Mouse (Mus musculus): ENCODE results near the gene Mpv17l. TPM values are rescaled to one million over a fixed set of nuclear protein-coding genes. Genes with fewer than 3 reads are reported as not detected.
"Not testable (repeated sequence)": the region's sequence is repeated elsewhere in the genome, so short reads cannot be mapped to it uniquely, and the experiment has no call there.

Gene Mpv17l
- total and polyA plus RNA-seq, 2 experiments from 2014 or later = 48.4 to 48.6 TPM

DNA sequence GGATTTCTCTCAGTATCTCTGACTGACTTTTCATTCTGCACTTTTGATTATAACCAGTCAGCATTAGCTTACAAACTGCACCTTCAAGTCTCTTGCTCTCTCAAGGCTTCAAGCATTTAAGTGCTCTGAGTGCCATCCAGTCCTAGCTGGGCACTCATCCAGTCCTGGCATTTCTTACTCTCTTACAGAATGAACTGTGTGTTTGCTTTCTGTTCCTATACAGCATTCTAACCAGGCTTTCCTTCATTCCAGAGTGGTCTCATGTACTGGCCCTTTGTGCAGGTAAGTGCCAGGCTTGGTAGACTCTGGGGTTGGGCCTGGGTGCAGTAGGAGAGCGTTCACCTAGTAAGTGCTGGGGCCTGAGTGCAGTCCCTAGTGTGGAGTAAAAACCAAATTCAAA, 43.3 kb downstream of the Mpv17l start:
- no peaks in the 10 kb centered on the region for H3K27me3 ChIP-seq (ENCODE audit: insufficient read depth, low read length)
- no peak for DNase-seq (ENCODE audit: low spot score)
- H3K4me1 ChIP-seq (ENCODE audit: insufficient read depth, low read length) = 0 out of 2 replicates have a peak, but pooled peaks cover 4% of the 10 kb centered on the region
- no peaks in the 10 kb centered on the region for H3K9me3 ChIP-seq (ENCODE audit: low read length)
- no peak overlapping the region for H3K4me3 ChIP-seq (ENCODE audit: low read length)
- no peak for TF ChIP-seq CTCF (IDR thresholded peaks at IDR 0.05; ENCODE audit: low read depth)
- no peaks in the 10 kb centered on the region for H3K36me3 ChIP-seq (ENCODE audit: insufficient read depth, low read length)
- H3K9ac ChIP-seq (replicated peaks; ENCODE audit: low read length) = no peak overlapping the region
- 81% methylated on average over 1 of the region's 1 CpGs for WGBS
- no peak overlapping the region for H3K4me2 ChIP-seq (ENCODE audit: low read depth, low read length)
- no peak overlapping the region for H3K27ac ChIP-seq
- no peak for ATAC-seq

DNA sequence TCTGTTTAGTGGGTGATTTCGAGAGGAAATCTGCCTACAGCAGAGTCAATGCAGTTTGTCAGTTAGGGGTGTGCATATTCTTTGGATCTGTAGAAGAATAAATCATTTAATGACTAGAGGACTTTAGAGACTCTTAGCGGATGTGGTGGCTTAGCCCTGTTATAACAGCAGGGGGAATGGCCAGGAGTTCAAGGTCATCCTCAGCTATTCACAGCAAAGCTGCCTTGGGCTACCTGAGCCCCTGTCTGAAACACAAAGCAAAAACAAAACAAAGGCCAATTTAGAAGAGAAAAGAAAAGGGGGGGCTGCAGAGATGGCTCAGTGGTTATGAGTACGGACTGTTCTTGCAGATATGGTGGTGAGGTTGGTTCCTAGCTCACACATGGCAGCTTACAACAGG, 48.3 kb downstream of the Mpv17l start:
- Histone ChIP-seq H3K9me3 (ENCODE audit: low read length) (no peaks in the 10 kb centered on the region), H3K36me3 (ENCODE audit: insufficient read depth, low read length) (no peaks in the 10 kb centered on the region), H3K4me2 (ENCODE audit: low read depth, low read length) (no peak overlapping the region), H3K4me1 (ENCODE audit: insufficient read depth, low read length) (no peaks in the 10 kb centered on the region), H3K27me3 (ENCODE audit: insufficient read depth, low read length) (no peaks in the 10 kb centered on the region), H3K9ac (replicated peaks; ENCODE audit: low read length) (no peak overlapping the region), H3K27ac (no peak overlapping the region), H3K4me3 (ENCODE audit: low read length) (no peak overlapping the region)
- 71% methylated on average over 3 of the region's 3 CpGs for WGBS
- no peak for ATAC-seq
- no peak for DNase-seq (ENCODE audit: low spot score)
- no peak for TF ChIP-seq CTCF (IDR thresholded peaks at IDR 0.05; ENCODE audit: low read depth)

GRCm38 (mm10) chr16:13962053-13962452, 59.1 kb downstream of the Mpv17l start:
- TF ChIP-seq CTCF (IDR thresholded peaks at IDR 0.05; ENCODE audit: low read depth) = no peak
- Histone ChIP-seq H3K9me3 (ENCODE audit: low read length) (no peaks in the 10 kb centered on the region), H3K4me2 (ENCODE audit: low read depth, low read length) (no peak overlapping the region), H3K27me3 (ENCODE audit: insufficient read depth, low read length) (no peaks in the 10 kb centered on the region), H3K4me3 (ENCODE audit: low read length) (no peak overlapping the region), H3K27ac (no peak overlapping the region), H3K36me3 (ENCODE audit: insufficient read depth, low read length) (no peaks in the 10 kb centered on the region), H3K4me1 (ENCODE audit: insufficient read depth, low read length) (no peaks in the 10 kb centered on the region), H3K9ac (replicated peaks; ENCODE audit: low read length) (no peak overlapping the region)
- DNase-seq (ENCODE audit: low spot score) (no peak), ATAC-seq (no peak)
- WGBS = 18% methylated on average over 1 of the region's 1 CpGs

GRCm38 (mm10) chr16:13969096-13969495, 66.1 kb downstream of the Mpv17l start:
- no peaks in the 10 kb centered on the region for H3K4me1 ChIP-seq (ENCODE audit: insufficient read depth, low read length)
- no peak overlapping the region for H3K4me2 ChIP-seq (ENCODE audit: low read depth, low read length)
- ATAC-seq (no peak), DNase-seq (ENCODE audit: low spot score) (no peak)
- H3K27ac ChIP-seq = no peak overlapping the region
- no peaks in the 10 kb centered on the region for H3K36me3 ChIP-seq (ENCODE audit: insufficient read depth, low read length)
- no peak overlapping the region for H3K4me3 ChIP-seq (ENCODE audit: low read length)
- WGBS = 83% methylated on average over 1 of the region's 1 CpGs
- TF ChIP-seq CTCF (IDR thresholded peaks at IDR 0.05; ENCODE audit: low read depth) = no peak
- no peaks in the 10 kb centered on the region for H3K9me3 ChIP-seq (ENCODE audit: low read length)
- no peak overlapping the region for H3K9ac ChIP-seq (replicated peaks; ENCODE audit: low read length)
- H3K27me3 ChIP-seq (ENCODE audit: insufficient read depth, low read length) = no peaks in the 10 kb centered on the region

DNA sequence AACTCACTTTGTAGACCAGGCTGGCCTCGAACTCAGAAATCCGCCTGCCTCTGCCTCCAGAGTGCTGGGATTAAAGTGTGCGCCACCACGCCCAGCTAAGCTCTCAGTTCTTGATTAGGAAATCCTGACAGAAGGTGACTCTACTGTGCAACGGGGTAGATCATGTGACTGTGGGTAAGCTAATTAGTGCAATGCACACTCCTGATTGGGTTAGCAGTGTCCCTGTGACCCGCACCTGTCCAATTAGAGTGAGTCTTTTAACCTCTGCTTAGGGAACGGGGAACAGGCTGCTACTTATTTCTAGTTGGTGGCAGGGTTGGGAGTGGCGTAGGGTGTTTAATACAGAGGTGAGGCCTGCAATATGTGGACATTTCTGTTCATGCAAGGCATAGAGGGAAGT, 69.1 kb downstream of the Mpv17l start:
- no peak for DNase-seq (ENCODE audit: low spot score)
- H3K36me3 ChIP-seq (ENCODE audit: insufficient read depth, low read length) = no peaks in the 10 kb centered on the region
- H3K27me3 ChIP-seq (ENCODE audit: insufficient read depth, low read length) = no peaks in the 10 kb centered on the region
- no peak overlapping the region for H3K27ac ChIP-seq
- H3K4me3 ChIP-seq (ENCODE audit: low read length) = no peak overlapping the region
- H3K9ac ChIP-seq (replicated peaks; ENCODE audit: low read length) = no peak overlapping the region
- no peaks in the 10 kb centered on the region for H3K9me3 ChIP-seq (ENCODE audit: low read length)
- no peak overlapping the region for H3K4me2 ChIP-seq (ENCODE audit: low read depth, low read length)
- 95% methylated on average over 8 of the region's 8 CpGs for WGBS
- no peak for TF ChIP-seq CTCF (IDR thresholded peaks at IDR 0.05; ENCODE audit: low read depth)
- no peaks in the 10 kb centered on the region for H3K4me1 ChIP-seq (ENCODE audit: insufficient read depth, low read length)
- ATAC-seq = no peak

DNA sequence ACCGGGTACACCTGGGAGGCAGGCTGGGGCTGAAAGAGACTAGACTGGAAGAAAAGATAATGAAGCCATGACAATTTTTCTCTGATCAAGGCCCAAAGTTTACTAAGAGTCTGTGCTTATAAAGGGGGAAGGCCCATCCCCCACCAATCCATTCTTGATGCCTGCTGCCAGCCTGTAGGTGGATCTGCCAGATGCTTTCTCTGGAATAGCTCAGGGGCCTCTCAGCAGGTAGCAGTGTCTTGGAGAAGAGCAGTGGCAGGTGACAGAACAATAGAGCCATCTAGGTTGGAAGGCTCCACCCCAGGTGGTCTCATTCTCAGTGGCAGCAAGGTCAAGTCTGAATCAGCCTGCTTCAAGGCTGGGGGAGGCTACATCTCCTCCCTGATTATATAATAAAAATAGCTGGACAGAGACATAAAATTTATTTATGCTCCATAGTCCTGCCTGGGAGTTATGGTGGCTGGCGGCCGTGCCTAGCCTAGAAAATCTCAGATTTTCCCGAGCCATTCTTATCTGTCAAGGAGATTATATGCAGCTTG, 73.5 kb downstream of the Mpv17l start:
- H3K9me3 ChIP-seq (ENCODE audit: low read length); H3K4me1 ChIP-seq (ENCODE audit: insufficient read depth, low read length); H3K36me3 ChIP-seq (ENCODE audit: insufficient read depth, low read length); H3K4me3 ChIP-seq (ENCODE audit: low read length); H3K4me2 ChIP-seq (ENCODE audit: low read depth, low read length); H3K27me3 ChIP-seq (ENCODE audit: insufficient read depth, low read length); H3K9ac ChIP-seq (replicated peaks; ENCODE audit: low read length); ATAC-seq; DNase-seq (ENCODE audit: low spot score); H3K27ac ChIP-seq: not testable (repeated sequence)
- 88% methylated on average over 4 of the region's 4 CpGs for WGBS

- not testable (repeated sequence) for H3K9ac ChIP-seq (replicated peaks; ENCODE audit: low read length); H3K4me3 ChIP-seq (ENCODE audit: low read length)
- WGBS = 50% methylated on average over 1 of the region's 1 CpGs
Observed at GRCm38 (mm10) chr16:13977026-13977425, 74.1 kb downstream of the Mpv17l start.

DNA sequence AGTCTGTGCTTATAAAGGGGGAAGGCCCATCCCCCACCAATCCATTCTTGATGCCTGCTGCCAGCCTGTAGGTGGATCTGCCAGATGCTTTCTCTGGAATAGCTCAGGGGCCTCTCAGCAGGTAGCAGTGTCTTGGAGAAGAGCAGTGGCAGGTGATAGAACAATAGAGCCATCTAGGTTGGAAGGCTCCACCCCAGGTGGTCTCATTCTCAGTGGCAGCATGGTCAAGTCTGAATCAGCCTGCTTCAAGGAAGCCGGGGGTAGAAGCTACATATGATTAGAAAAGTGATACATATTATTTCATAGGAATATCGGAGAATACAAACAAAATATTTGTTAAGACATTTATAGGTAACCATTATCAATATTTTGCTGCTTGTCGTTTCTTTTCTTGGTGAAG, 78.8 kb downstream of the Mpv17l start:
- not testable (repeated sequence) for H3K36me3 ChIP-seq (ENCODE audit: insufficient read depth, low read length); H3K9me3 ChIP-seq (ENCODE audit: low read length); H3K9ac ChIP-seq (replicated peaks; ENCODE audit: low read length); H3K27ac ChIP-seq; H3K27me3 ChIP-seq (ENCODE audit: insufficient read depth, low read length); ATAC-seq; DNase-seq (ENCODE audit: low spot score); H3K4me1 ChIP-seq (ENCODE audit: insufficient read depth, low read length); H3K4me2 ChIP-seq (ENCODE audit: low read depth, low read length); H3K4me3 ChIP-seq (ENCODE audit: low read length)
- WGBS = 73% methylated on average over 3 of the region's 3 CpGs

More at GRCm38 (mm10) chr16:13977026-13977425, 74.1 kb downstream of the Mpv17l start:
- DNase-seq (ENCODE audit: low spot score); H3K4me1 ChIP-seq (ENCODE audit: insufficient read depth, low read length); ATAC-seq; H3K27me3 ChIP-seq (ENCODE audit: insufficient read depth, low read length); H3K4me2 ChIP-seq (ENCODE audit: low read depth, low read length); H3K36me3 ChIP-seq (ENCODE audit: insufficient read depth, low read length); H3K27ac ChIP-seq; H3K9me3 ChIP-seq (ENCODE audit: low read length): not testable (repeated sequence)
